ENCODE assay signal across 10 mouse cellular contexts in the genomic region with DNA sequence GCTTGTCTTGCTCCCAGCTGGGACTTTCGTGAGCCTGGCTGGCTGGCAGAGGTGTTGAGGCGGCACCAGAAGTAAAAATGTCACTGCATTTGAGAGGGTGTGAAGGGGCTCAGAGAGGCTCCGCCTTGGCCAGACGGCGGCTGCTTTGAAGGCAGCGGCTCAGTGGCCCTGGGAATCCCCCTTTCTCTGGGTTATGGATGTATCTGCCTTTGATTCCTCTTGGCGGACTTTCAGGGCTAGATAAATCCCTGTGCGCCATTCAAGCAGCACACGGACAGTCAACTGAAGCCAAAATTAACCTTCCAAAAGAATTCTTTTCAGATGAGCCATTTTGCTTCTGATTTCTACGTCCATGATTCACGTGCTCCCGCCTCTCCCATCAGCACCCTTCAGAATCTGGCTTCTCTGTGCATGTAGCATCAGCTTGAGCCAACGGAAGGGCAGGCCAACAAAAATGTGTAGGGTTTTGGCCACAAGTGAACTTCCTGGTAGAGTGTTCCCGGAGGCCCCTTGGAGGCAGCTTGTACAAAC. TPM values are rescaled to one million over a fixed set of nuclear protein-coding genes. Genes with fewer than 3 reads are reported as not detected.
DNase-seq lines count a peak whose midpoint lies in the region; ATAC-seq and TF ChIP-seq lines count a peak whose summit lies in the region.
"Had no signal": no experiment of that assay in that cellular context is flagged by ENCODE, and none has a peak within 500 bp of the region (broad histone marks: within the 10 kb centered on the region; RNA-seq: fewer than 3 reads in every experiment).

No protein-coding gene starts in this region.

- dilution Hi-C loops in CH12.LX (cut with MboI; ENCODE audit: extremely low pct_ligation_motif_present, extremely low pct_unique_long_range_greater_than_20kb, low sequenced_read_pairs) = no loop called here

- TF ChIP-seq RAD21 in CH12.LX (IDR thresholded peaks at IDR 0.05; ENCODE audit: low read depth, low read length) = no peak

- no peak overlapping the region for H3K4me3 ChIP-seq in intestine, embryonic 16.5 days (ENCODE audit: low read length)
- no peak overlapping the region for H3K4me3 ChIP-seq in intestine, embryonic 15.5 days (replicated peaks)
- no peak overlapping the region for H3K4me3 ChIP-seq in CH12.LX (replicated peaks in 1 of 3; ENCODE audit: low read depth in 2 of 3, low read length in 2 of 3, poor library complexity in 1 of 3)
- no peak overlapping the region for H3K4me3 ChIP-seq in embryonic fibroblast, embryonic 13.5 days (ENCODE audit: insufficient read depth, low read length)

- H3K9me3 ChIP-seq in intestine, embryonic 16.5 days (ENCODE audit: control insufficient read depth, low read length) = no peaks in the 10 kb centered on the region
- no peaks in the 10 kb centered on the region for H3K9me3 ChIP-seq in intestine, embryonic 15.5 days
- no peaks in the 10 kb centered on the region for H3K9me3 ChIP-seq in CH12.LX (replicated peaks; ENCODE audit: low read length)

- no peak for TF ChIP-seq EP300 in CH12.LX (IDR thresholded peaks at IDR 0.05; ENCODE audit: low read length)

- TF ChIP-seq POLR2A in CH12.LX (IDR thresholded peaks at IDR 0.05; ENCODE audit: low read depth, low read length) = no peak
- no peak for TF ChIP-seq POLR2A in embryonic fibroblast, embryonic 13.5 days (IDR thresholded peaks at IDR 0.05; ENCODE audit: low read depth, low read length)

- H3K36me3 ChIP-seq in intestine, embryonic 16.5 days (ENCODE audit: control insufficient read depth, insufficient read depth, low read length) = no peaks in the 10 kb centered on the region
- H3K36me3 ChIP-seq in intestine, embryonic 15.5 days = no peaks in the 10 kb centered on the region
- H3K36me3 ChIP-seq in CH12.LX (replicated peaks in 1 of 2; ENCODE audit: control insufficient read depth in 1 of 2, insufficient read depth in 1 of 2, low read length in 1 of 2) = no peaks in the 10 kb centered on the region

- no peak for TF ChIP-seq CTCF in CH12.LX (conservative IDR thresholded peaks at IDR 0.05 in 1 of 2, IDR thresholded peaks at IDR 0.05 in 1 of 2; ENCODE audit: low read depth in 2 of 2, low read length in 2 of 2)
- no peak for TF ChIP-seq CTCF in embryonic fibroblast, embryonic 13.5 days (IDR thresholded peaks at IDR 0.05; ENCODE audit: borderline replicate concordance, insufficient read depth, low read length)

- H3K79me2 ChIP-seq in CH12.LX (replicated peaks; ENCODE audit: control insufficient read depth, extremely low read depth, insufficient read depth, poor library complexity, severe bottlenecking) = no peaks in the 10 kb centered on the region

- H3K27me3 ChIP-seq in intestine, embryonic 16.5 days (replicated peaks; ENCODE audit: control insufficient read depth, insufficient read depth, low read length) = no peaks in the 10 kb centered on the region
- H3K27me3 ChIP-seq in intestine, embryonic 15.5 days (replicated peaks) = no peaks in the 10 kb centered on the region
- H3K27me3 ChIP-seq in CH12.LX (replicated peaks) = peaks cover 64% of the 10 kb centered on the region

- peak overlapping the region; percentile 5; the same call in 1 of the 2 replicates for H3K27ac ChIP-seq in intestine, embryonic 16.5 days (ENCODE audit: low read length)
- no peak overlapping the region for H3K27ac ChIP-seq in intestine, embryonic 15.5 days
- no peak overlapping the region for H3K27ac ChIP-seq in CH12.LX (ENCODE audit: insufficient read depth, low read depth)
- 0 out of 2 replicates have a peak overlapping the region, but pooled peaks have one; percentile 44 for H3K27ac ChIP-seq in embryonic fibroblast, embryonic 13.5 days (ENCODE audit: insufficient read depth, low read length)
- H3K27ac ChIP-seq: macrophage had no signal

- H3K9ac ChIP-seq in intestine, embryonic 16.5 days (ENCODE audit: low read depth, low read length) = no peak overlapping the region
- H3K9ac ChIP-seq in intestine, embryonic 15.5 days = no peak overlapping the region
- H3K9ac ChIP-seq in CH12.LX (ENCODE audit: insufficient read depth, low read depth) = no peak overlapping the region

- H3K4me2 ChIP-seq in intestine, embryonic 16.5 days (ENCODE audit: low read depth, low read length) = no peak overlapping the region
- H3K4me2 ChIP-seq in intestine, embryonic 15.5 days (replicated peaks) = no peak overlapping the region
- H3K4me2 ChIP-seq in CH12.LX (ENCODE audit: insufficient read depth, low read depth, poor library complexity, severe bottlenecking) = no peak overlapping the region

- peak; percentile 36 to 39 for DNase-seq in cerebellum, postnatal 10 days
- DNase-seq in cerebellum, postnatal 36 days = no peak
- DNase-seq in CH12.LX (ENCODE audit: extremely low read depth) = peak; percentile 12
- no peak for DNase-seq in urinary bladder, postnatal 25 days (ENCODE audit: low spot score)
- DNase-seq: gastrocnemius, postnatal 14 days had no signal

- H3K4me1 ChIP-seq in intestine, embryonic 16.5 days (ENCODE audit: control insufficient read depth, insufficient read depth, low read length) = 0 out of 2 replicates have a peak, but pooled peaks cover 7% of the 10 kb centered on the region
- H3K4me1 ChIP-seq in intestine, embryonic 15.5 days (replicated peaks) = peaks cover 8% of the 10 kb centered on the region; the same call in 1 of the 2 replicates
- peaks cover 0 to 6% of the 10 kb centered on the region in 2 experiments; a peak in 2 of 4 replicates for H3K4me1 ChIP-seq in CH12.LX (ENCODE audit: control insufficient read depth in 1 of 2, insufficient read depth in 2 of 2)
- peaks cover 5% of the 10 kb centered on the region for H3K4me1 ChIP-seq in embryonic fibroblast, embryonic 13.5 days (ENCODE audit: control insufficient read depth, insufficient read depth, low read length)

- 37% methylated on average over 14 of the region's 14 CpGs for WGBS in intestine, embryonic 16.5 days
- 39% methylated on average over 14 of the region's 14 CpGs for WGBS in intestine, embryonic 15.5 days

- in situ Hi-C loops in CH12.LX (cut with MboI; ENCODE audit: low pct_ligation_motif_present, low pct_unique_long_range_greater_than_20kb, low sequenced_read_pairs) = loop anchor here (5.0 to 25.0 kb wide), 2 partner anchors 234 to 589 kb away; partner anchors contain the start of genes 4933414I15Rik and Zfp354b

- ATAC-seq in intestine, embryonic 16.5 days = no peak
- no peak for ATAC-seq in intestine, embryonic 15.5 days
- ATAC-seq in inflammation-experienced regulatory T-cells, adult 6 months = no peak

TF ChIP-seq in CH12.LX, 34 proteins besides CTCF, POLR2A, EP300 and RAD21:
- TF ChIP-seq ELF1 (IDR thresholded peaks at IDR 0.05; ENCODE audit: low read depth, low read length) = no peak
- TF ChIP-seq MXI1 (IDR thresholded peaks at IDR 0.05; ENCODE audit: low read depth, low read length) = no peak

RNA-seq across cellular contexts. Expression of gene Phykpl, which starts 57.9 kb away (rescaled TPM):
- 20.5 and 20.9 TPM in 2 replicates for polyA plus RNA-seq in intestine, embryonic 16.5 days (2015; fragmentation: Nextera tagmentation; extraction: Ambion mirVana)
- 18.5 and 21.1 TPM in 2 replicates for polyA plus RNA-seq in intestine, embryonic 15.5 days (2015; fragmentation: Nextera tagmentation; extraction: Ambion mirVana)
- 30.9 and 40.5 TPM in 2 replicates for total RNA-seq in CH12.LX (2012; rRNA removed)
- 19.4 and 25.2 TPM in 2 replicates for total RNA-seq in CH12.LX (2014; rRNA removed)
- polyA plus RNA-seq in CH12.LX (2012; ENCODE audit: insufficient read length, low read depth) = 39.6 and 44.0 TPM in 2 replicates
- polyA plus RNA-seq in embryonic fibroblast, embryonic 13.5 days (2011; ENCODE audit: insufficient read length, low read depth, missing spikeins) = 12.0 and 14.2 TPM in 2 replicates
- polyA plus RNA-seq in inflammation-experienced regulatory T-cells, adult 6 months (2017; shearing (Covaris generic)) = 10 to 100 TPM; 25.2 to 33.5 (median 27.6) TPM

Comparison
In these comparisons a context has a peak if more than half of its experiments do, and no peak if none do; other contexts are left out.
1. DNase-seq: peak in cerebellum, postnatal 10 days (2 of 2) and CH12.LX (single experiment); none in cerebellum, postnatal 36 days (0 of 2) and urinary bladder, postnatal 25 days (single experiment).
2. H3K27ac ChIP-seq: peak in intestine, embryonic 16.5 days (single experiment) and embryonic fibroblast, embryonic 13.5 days (single experiment); none in intestine, embryonic 15.5 days (single experiment) and CH12.LX (single experiment).